Mouse (Mus musculus) liver, embryonic 14.5 days (tissue): ENCODE results near the gene Snx18.

Source experiments
- CTCF ChIP-seq: IDR thresholded peaks from 2 replicates; pipeline ENCODE4 v1.5.1; 2016; ENCODE audit warnings: antibody characterized with exemption, low read depth, control low read depth
- EP300 ChIP-seq: IDR thresholded peaks from 2 replicates; pipeline ENCODE4 v1.6.1; 2016; ENCODE audit warnings: antibody characterized with exemption, low read depth

- TF ChIP-seq EP300 (no peak), CTCF (no peak)
These were observed 28.1 kb downstream of the Snx18 start for GRCm38 (mm10) chr13:113590216-113590615.
